Comparison of ENCODE assay signal across 11 mouse cellular contexts in the genomic region with DNA sequence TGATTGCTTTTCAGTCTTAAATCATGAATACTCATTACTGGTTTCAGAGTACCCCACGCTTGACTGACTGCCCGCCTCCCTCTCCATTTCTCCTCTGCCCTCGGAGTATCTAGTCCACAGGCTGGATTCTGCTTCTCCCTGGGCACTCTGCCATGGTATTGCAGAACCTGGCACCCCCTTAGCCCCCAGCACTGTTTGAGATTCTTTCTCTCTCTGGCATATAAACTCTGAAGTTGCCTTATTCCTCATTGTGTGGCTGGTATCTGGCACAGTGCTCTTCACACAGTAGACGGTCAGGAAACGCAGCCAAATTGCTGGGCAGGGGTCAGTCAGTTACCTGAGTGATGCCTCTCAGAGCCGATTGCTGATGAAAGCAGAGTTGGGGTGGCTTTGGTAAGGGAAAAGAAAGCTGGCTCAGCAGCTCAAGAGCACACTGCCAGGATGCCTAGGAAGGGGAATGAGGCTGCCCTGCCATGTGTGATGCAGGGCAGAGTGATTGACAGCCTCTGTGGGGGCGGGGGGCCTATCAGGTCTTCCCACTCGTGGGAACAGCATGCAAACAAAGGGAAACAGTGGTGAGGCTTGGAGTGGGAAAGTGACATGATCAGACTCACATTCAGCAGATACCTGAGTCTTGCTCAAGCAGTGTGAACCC. TPM values are rescaled to one million over a fixed set of nuclear protein-coding genes. Genes with fewer than 3 reads are reported as not detected.
A peak's percentile ranks its signal among the peaks of the same experiment; 100 is the strongest.
DNase-seq lines count a peak whose midpoint lies in the region; ATAC-seq lines count a peak whose summit lies in the region.
"Had no signal": no experiment of that assay in that cellular context is flagged by ENCODE, and none has a peak within 500 bp of the region (broad histone marks: within the 10 kb centered on the region; RNA-seq: fewer than 3 reads in every experiment).

No protein-coding gene starts in this region.

- no peak overlapping the region for H3K9ac ChIP-seq in hindbrain, embryonic 14.5 days
- no peak overlapping the region for H3K9ac ChIP-seq in hindbrain, embryonic 11.5 days (ENCODE audit: low read depth, low read length)
- H3K9ac ChIP-seq: embryonic facial prominence, embryonic 12.5 days; liver, embryonic 14.5 days had no signal

- H3K4me3 ChIP-seq in hindbrain, embryonic 14.5 days (replicated peaks; ENCODE audit: low read length) = no peak overlapping the region
- no peak overlapping the region for H3K4me3 ChIP-seq in hindbrain, embryonic 11.5 days (ENCODE audit: low read depth, low read length)
- H3K4me3 ChIP-seq: embryonic facial prominence, embryonic 12.5 days had no signal

- WGBS in hindbrain, embryonic 14.5 days = 70% methylated on average over 8 of the region's 8 CpGs
- WGBS in hindbrain, embryonic 11.5 days = 84% methylated on average over 8 of the region's 8 CpGs

- peaks cover 100% of the 10 kb centered on the region for H3K36me3 ChIP-seq in hindbrain, embryonic 14.5 days (replicated peaks; ENCODE audit: control insufficient read depth, insufficient read depth)
- peaks cover 26% of the 10 kb centered on the region for H3K36me3 ChIP-seq in hindbrain, embryonic 11.5 days (ENCODE audit: control insufficient read depth, insufficient read depth, low read length)

- no peaks in the 10 kb centered on the region for H3K9me3 ChIP-seq in hindbrain, embryonic 14.5 days (ENCODE audit: control insufficient read depth, low read length)
- H3K9me3 ChIP-seq in hindbrain, embryonic 11.5 days (ENCODE audit: control insufficient read depth, low read length) = no peaks in the 10 kb centered on the region
- H3K9me3 ChIP-seq: embryonic facial prominence, embryonic 12.5 days had no signal

- H3K4me2 ChIP-seq in hindbrain, embryonic 14.5 days (replicated peaks) = no peak overlapping the region
- H3K4me2 ChIP-seq in hindbrain, embryonic 11.5 days (replicated peaks; ENCODE audit: low read depth, low read length) = no peak overlapping the region
- H3K4me2 ChIP-seq: embryonic facial prominence, embryonic 12.5 days had no signal

- peak; percentile 45 to 52 for DNase-seq in cerebellum, postnatal 10 days
- DNase-seq in cerebellum, postnatal 4 days (ENCODE audit: low spot score in 2 of 2) = no peak
- DNase-seq in hindbrain, embryonic 14.5 days (ENCODE audit: low spot score) = peak; percentile 37
- no peak for DNase-seq in hindbrain, embryonic 11.5 days (ENCODE audit: low spot score)
- peak; percentile 79 for DNase-seq in kidney, adult 11 months
- DNase-seq in kidney, postnatal 4 days = peak; percentile 41 to 62
- DNase-seq in urinary bladder, postnatal 4 days (ENCODE audit: low spot score in 2 of 2) = no peak

- no peak overlapping the region; the same call in 1 of the 2 replicates for H3K27ac ChIP-seq in hindbrain, embryonic 14.5 days
- H3K27ac ChIP-seq in hindbrain, embryonic 11.5 days (ENCODE audit: low read depth, low read length) = no peak overlapping the region
- H3K27ac ChIP-seq: embryonic facial prominence, embryonic 12.5 days; liver, embryonic 14.5 days had no signal

- ATAC-seq in hindbrain, embryonic 14.5 days (ENCODE audit: low FRiP score) = peak; percentile 78
- ATAC-seq in hindbrain, embryonic 11.5 days (ENCODE audit: low FRiP score) = no peak
- ATAC-seq in CD4-positive, CD25-positive, alpha-beta regulatory T cell, adult 4 months = no peak
- ATAC-seq: intestine, embryonic 16.5 days had no signal

- no peaks in the 10 kb centered on the region for H3K27me3 ChIP-seq in hindbrain, embryonic 14.5 days (ENCODE audit: control insufficient read depth, insufficient read depth, low read length)
- no peaks in the 10 kb centered on the region for H3K27me3 ChIP-seq in hindbrain, embryonic 11.5 days (ENCODE audit: control insufficient read depth, insufficient read depth, low read length)
- H3K27me3 ChIP-seq: embryonic facial prominence, embryonic 12.5 days had no signal

- peaks cover 5% of the 10 kb centered on the region; the same call in 1 of the 2 replicates for H3K4me1 ChIP-seq in hindbrain, embryonic 14.5 days (replicated peaks; ENCODE audit: control insufficient read depth, insufficient read depth, low read length)
- H3K4me1 ChIP-seq in hindbrain, embryonic 11.5 days (replicated peaks; ENCODE audit: control insufficient read depth, insufficient read depth, low read length) = no peaks in the 10 kb centered on the region; the same call in 1 of the 2 replicates

RNA-seq across cellular contexts. Expression of gene Mcts2, which starts 7.0 kb away (rescaled TPM):
- 34.0 and 41.9 TPM in 2 replicates for polyA plus RNA-seq in hindbrain, embryonic 14.5 days (2014; fragmentation: Nextera tagmentation; extraction: Ambion mirVana)
- 43.9 and 48.5 TPM in 2 replicates for polyA plus RNA-seq in hindbrain, embryonic 11.5 days (2014; fragmentation: Nextera tagmentation; extraction: Ambion mirVana)
- polyA plus RNA-seq in CD4-positive, CD25-positive, alpha-beta regulatory T cell, adult 4 months (2017; shearing (Covaris generic)) = 1 to 10 TPM; 3.7 to 3.9 TPM

RNA-seq across cellular contexts. Expression of gene H13, which starts 10.6 kb away (rescaled TPM):
- polyA plus RNA-seq in hindbrain, embryonic 14.5 days (2014; fragmentation: Nextera tagmentation; extraction: Ambion mirVana) = 155 and 164 TPM in 2 replicates
- 124 and 138 TPM in 2 replicates for polyA plus RNA-seq in hindbrain, embryonic 11.5 days (2014; fragmentation: Nextera tagmentation; extraction: Ambion mirVana)
- polyA plus RNA-seq in CD4-positive, CD25-positive, alpha-beta regulatory T cell, adult 4 months (2017; shearing (Covaris generic)) = 10 to 100 TPM; 76.1 to 76.2 TPM

RNA-seq across cellular contexts. Expression of gene Rem1, which starts 53.1 kb away (rescaled TPM):
- polyA plus RNA-seq in hindbrain, embryonic 14.5 days (2014; fragmentation: Nextera tagmentation; extraction: Ambion mirVana) = 0.33 and 0.87 TPM in 2 replicates
- 0.29 and 0.62 TPM in 2 replicates for polyA plus RNA-seq in hindbrain, embryonic 11.5 days (2014; fragmentation: Nextera tagmentation; extraction: Ambion mirVana)
- not detected for polyA plus RNA-seq in CD4-positive, CD25-positive, alpha-beta regulatory T cell, adult 4 months (2017; shearing (Covaris generic))

RNA-seq across cellular contexts. Expression of gene Id1, which starts 56.2 kb away (rescaled TPM):
- 56.5 and 68.0 TPM in 2 replicates for polyA plus RNA-seq in hindbrain, embryonic 14.5 days (2014; fragmentation: Nextera tagmentation; extraction: Ambion mirVana)
- polyA plus RNA-seq in hindbrain, embryonic 11.5 days (2014; fragmentation: Nextera tagmentation; extraction: Ambion mirVana) = 166 and 168 TPM in 2 replicates
- under 1 TPM; 0.75 to 0.82 TPM for polyA plus RNA-seq in CD4-positive, CD25-positive, alpha-beta regulatory T cell, adult 4 months (2017; shearing (Covaris generic))

RNA-seq across cellular contexts. Expression of gene Defb25, which starts 57.0 kb away (rescaled TPM):
- polyA plus RNA-seq in hindbrain, embryonic 14.5 days (2014; fragmentation: Nextera tagmentation; extraction: Ambion mirVana) = not detected in 2 replicates
- not detected in 2 replicates for polyA plus RNA-seq in hindbrain, embryonic 11.5 days (2014; fragmentation: Nextera tagmentation; extraction: Ambion mirVana)
- polyA plus RNA-seq in CD4-positive, CD25-positive, alpha-beta regulatory T cell, adult 4 months (2017; shearing (Covaris generic)) = not detected
- polyA plus RNA-seq: embryonic facial prominence, embryonic 12.5 days; liver, embryonic 14.5 days had no signal

Comparison
In these comparisons a context has a peak if more than half of its experiments do, and no peak if none do; other contexts are left out.
1. DNase-seq: peak in cerebellum, postnatal 10 days (2 of 2), hindbrain, embryonic 14.5 days (single experiment), kidney, adult 11 months (single experiment) and kidney, postnatal 4 days (2 of 2); none in cerebellum, postnatal 4 days (0 of 2), hindbrain, embryonic 11.5 days (single experiment) and urinary bladder, postnatal 4 days (0 of 2).